Mouse (Mus musculus): ENCODE data around the gene Grm5. TPM values are rescaled to one million over a fixed set of nuclear protein-coding genes. Genes with fewer than 3 reads are reported as not detected.

Grm5 gene
- total RNA-seq, 2 experiments from 2014 or later = 199 to 205 TPM

- DNase-seq (ENCODE audit: low spot score in 2 of 2) = no peak
- intact Hi-C loops (cut with DNase I) = no loop called here
These were observed 532.9 kb downstream of the Grm5 start for GRCm38 (mm10) chr7:88116724-88117409.

GRCm38 (mm10) chr7:88128080-88128848 lies 544.3 kb downstream of the Grm5 start:
- no peak for DNase-seq (ENCODE audit: low spot score in 2 of 2)
- intact Hi-C loops (cut with DNase I) = no loop called here

- DNase-seq (ENCODE audit: low spot score in 2 of 2) = peak; percentile 50 to 60
- intact Hi-C loops (cut with DNase I) = no loop called here
These were observed 545.8 kb downstream of the Grm5 start for GRCm38 (mm10) chr7:88129536-88130487.

- DNase-seq (ENCODE audit: low spot score in 2 of 2) = no peak
- intact Hi-C loops (cut with DNase I) = no loop called here
These were observed 546.5 kb downstream of the Grm5 start for GRCm38 (mm10) chr7:88130488-88130849.

- no peak for DNase-seq (ENCODE audit: low spot score in 2 of 2)
- intact Hi-C loops (cut with DNase I) = no loop called here
These were observed 575.7 kb downstream of the Grm5 start for GRCm38 (mm10) chr7:88159542-88160241.

GRCm38 (mm10) chr7:88161586-88161985 lies 577.6 kb downstream of the Grm5 start:
- intact Hi-C loops (cut with DNase I) = no loop called here
- DNase-seq (ENCODE audit: low spot score in 2 of 2) = no peak

Other genes with a start within 250 kb of the Grm5 start
- gene Tyr, start 90.7 kb upstream of the Grm5 start, total RNA-seq (2021) = not detected